Mouse (Mus musculus): ENCODE data around the gene Nfkb1. TPM values are rescaled to one million over a fixed set of nuclear protein-coding genes. Genes with fewer than 3 reads are reported as not detected.

Gene Nfkb1
- polyA plus RNA-seq, 1 experiment = 38.3 TPM

GRCm38 (mm10) chr3:135602731-135603130, 88.6 kb downstream of the Nfkb1 start:
- Histone ChIP-seq H3K4me3 (ENCODE audit: low read depth, low read length) (no peak overlapping the region), H3K9me3 (replicated peaks; ENCODE audit: control insufficient read depth, insufficient read depth, low read length, poor library complexity, severe bottlenecking) (no peaks in the 10 kb centered on the region), H3K9ac (ENCODE audit: low read depth, poor library complexity, severe bottlenecking) (no peak overlapping the region), H3K27ac (ENCODE audit: insufficient read depth, low read length) (no peak overlapping the region), H3K27me3 (ENCODE audit: control insufficient read depth, insufficient read depth, low read length, poor library complexity, severe bottlenecking) (no peaks in the 10 kb centered on the region), H3K36me3 (ENCODE audit: control insufficient read depth, insufficient read depth, low read length, poor library complexity, severe bottlenecking) (no peaks in the 10 kb centered on the region), H3K4me1 (ENCODE audit: control insufficient read depth, insufficient read depth, low read length) (no peaks in the 10 kb centered on the region)
- TF ChIP-seq CTCF (IDR thresholded peaks at IDR 0.05; ENCODE audit: low read depth, low read length) (no peak), POLR2A (IDR thresholded peaks at IDR 0.05; ENCODE audit: insufficient read depth, low read length) (no peak), EP300 (IDR thresholded peaks at IDR 0.05; ENCODE audit: insufficient read depth, low read depth, low read length) (no peak)

- Histone ChIP-seq H3K4me1 (ENCODE audit: control insufficient read depth, insufficient read depth, low read length) (no peaks in the 10 kb centered on the region), H3K9me3 (replicated peaks; ENCODE audit: control insufficient read depth, insufficient read depth, low read length, poor library complexity, severe bottlenecking) (no peaks in the 10 kb centered on the region), H3K27me3 (ENCODE audit: control insufficient read depth, insufficient read depth, low read length, poor library complexity, severe bottlenecking) (no peaks in the 10 kb centered on the region), H3K36me3 (ENCODE audit: control insufficient read depth, insufficient read depth, low read length, poor library complexity, severe bottlenecking) (no peaks in the 10 kb centered on the region), H3K27ac (ENCODE audit: insufficient read depth, low read length) (no peak overlapping the region), H3K9ac (ENCODE audit: low read depth, poor library complexity, severe bottlenecking) (no peak overlapping the region), H3K4me3 (ENCODE audit: low read depth, low read length) (no peak overlapping the region)
- TF ChIP-seq CTCF (IDR thresholded peaks at IDR 0.05; ENCODE audit: low read depth, low read length) = no peak
- TF ChIP-seq EP300 (IDR thresholded peaks at IDR 0.05; ENCODE audit: insufficient read depth, low read depth, low read length) = no peak
- no peak for TF ChIP-seq POLR2A (IDR thresholded peaks at IDR 0.05; ENCODE audit: insufficient read depth, low read length)
These were observed 93.0 kb downstream of the Nfkb1 start for GRCm38 (mm10) chr3:135598355-135598754.

- Histone ChIP-seq H3K4me3 (ENCODE audit: low read depth, low read length) (no peak overlapping the region), H3K4me1 (ENCODE audit: control insufficient read depth, insufficient read depth, low read length) (no peaks in the 10 kb centered on the region), H3K9me3 (replicated peaks; ENCODE audit: control insufficient read depth, insufficient read depth, low read length, poor library complexity, severe bottlenecking) (no peaks in the 10 kb centered on the region), H3K27me3 (ENCODE audit: control insufficient read depth, insufficient read depth, low read length, poor library complexity, severe bottlenecking) (no peaks in the 10 kb centered on the region), H3K27ac (ENCODE audit: insufficient read depth, low read length) (no peak overlapping the region), H3K36me3 (ENCODE audit: control insufficient read depth, insufficient read depth, low read length, poor library complexity, severe bottlenecking) (no peaks in the 10 kb centered on the region), H3K9ac (ENCODE audit: low read depth, poor library complexity, severe bottlenecking) (no peak overlapping the region)
- TF ChIP-seq CTCF (IDR thresholded peaks at IDR 0.05; ENCODE audit: low read depth, low read length) (no peak), EP300 (IDR thresholded peaks at IDR 0.05; ENCODE audit: insufficient read depth, low read depth, low read length) (no peak), POLR2A (IDR thresholded peaks at IDR 0.05; ENCODE audit: insufficient read depth, low read length) (no peak)
These were observed 94.3 kb downstream of the Nfkb1 start for GRCm38 (mm10) chr3:135597014-135597413.

GRCm38 (mm10) chr3:135594238-135594917, 97.0 kb downstream of the Nfkb1 start:
- peak overlapping the region; percentile 40 for H3K4me3 ChIP-seq (ENCODE audit: low read depth, low read length)
- H3K27ac ChIP-seq (ENCODE audit: insufficient read depth, low read length) = no peak overlapping the region
- H3K9me3 ChIP-seq (replicated peaks; ENCODE audit: control insufficient read depth, insufficient read depth, low read length, poor library complexity, severe bottlenecking) = no peaks in the 10 kb centered on the region
- no peaks in the 10 kb centered on the region for H3K4me1 ChIP-seq (ENCODE audit: control insufficient read depth, insufficient read depth, low read length)
- TF ChIP-seq EP300 (IDR thresholded peaks at IDR 0.05; ENCODE audit: insufficient read depth, low read depth, low read length) = no peak
- TF ChIP-seq POLR2A (IDR thresholded peaks at IDR 0.05; ENCODE audit: insufficient read depth, low read length) = no peak
- no peak for TF ChIP-seq CTCF (IDR thresholded peaks at IDR 0.05; ENCODE audit: low read depth, low read length)
- H3K27me3 ChIP-seq (ENCODE audit: control insufficient read depth, insufficient read depth, low read length, poor library complexity, severe bottlenecking) = no peaks in the 10 kb centered on the region
- H3K36me3 ChIP-seq (ENCODE audit: control insufficient read depth, insufficient read depth, low read length, poor library complexity, severe bottlenecking) = peaks cover 4% of the 10 kb centered on the region; the same call in 1 of the 2 replicates
- peak overlapping the region; percentile 10; the same call in 1 of the 2 replicates for H3K9ac ChIP-seq (ENCODE audit: low read depth, poor library complexity, severe bottlenecking)

GRCm38 (mm10) chr3:135592011-135592410, 99.3 kb downstream of the Nfkb1 start:
- no peaks in the 10 kb centered on the region for H3K27me3 ChIP-seq (ENCODE audit: control insufficient read depth, insufficient read depth, low read length, poor library complexity, severe bottlenecking)
- H3K9me3 ChIP-seq (replicated peaks; ENCODE audit: control insufficient read depth, insufficient read depth, low read length, poor library complexity, severe bottlenecking) = no peaks in the 10 kb centered on the region
- H3K4me3 ChIP-seq (ENCODE audit: low read depth, low read length) = no peak overlapping the region
- H3K36me3 ChIP-seq (ENCODE audit: control insufficient read depth, insufficient read depth, low read length, poor library complexity, severe bottlenecking) = peaks cover 4% of the 10 kb centered on the region; the same call in 1 of the 2 replicates
- no peaks in the 10 kb centered on the region for H3K4me1 ChIP-seq (ENCODE audit: control insufficient read depth, insufficient read depth, low read length)
- H3K27ac ChIP-seq (ENCODE audit: insufficient read depth, low read length) = no peak overlapping the region
- TF ChIP-seq POLR2A (IDR thresholded peaks at IDR 0.05; ENCODE audit: insufficient read depth, low read length) = no peak
- TF ChIP-seq EP300 (IDR thresholded peaks at IDR 0.05; ENCODE audit: insufficient read depth, low read depth, low read length) = no peak
- TF ChIP-seq CTCF (IDR thresholded peaks at IDR 0.05; ENCODE audit: low read depth, low read length) = no peak
- no peak overlapping the region for H3K9ac ChIP-seq (ENCODE audit: low read depth, poor library complexity, severe bottlenecking)

- Histone ChIP-seq H3K36me3 (ENCODE audit: control insufficient read depth, insufficient read depth, low read length, poor library complexity, severe bottlenecking) (peaks cover 6% of the 10 kb centered on the region; the same call in 1 of the 2 replicates), H3K27me3 (ENCODE audit: control insufficient read depth, insufficient read depth, low read length, poor library complexity, severe bottlenecking) (no peaks in the 10 kb centered on the region)
- TF ChIP-seq CTCF (IDR thresholded peaks at IDR 0.05; ENCODE audit: low read depth, low read length) (no peak), POLR2A (IDR thresholded peaks at IDR 0.05; ENCODE audit: insufficient read depth, low read length) (no peak)
These were observed 100.0 kb downstream of the Nfkb1 start for GRCm38 (mm10) chr3:135591376-135591775.

More at GRCm38 (mm10) chr3:135591376-135591775, 100.0 kb downstream of the Nfkb1 start:
- Histone ChIP-seq H3K27ac (ENCODE audit: insufficient read depth, low read length) (no peak overlapping the region), H3K4me3 (ENCODE audit: low read depth, low read length) (no peak overlapping the region), H3K9ac (ENCODE audit: low read depth, poor library complexity, severe bottlenecking) (no peak overlapping the region), H3K9me3 (replicated peaks; ENCODE audit: control insufficient read depth, insufficient read depth, low read length, poor library complexity, severe bottlenecking) (no peaks in the 10 kb centered on the region), H3K4me1 (ENCODE audit: control insufficient read depth, insufficient read depth, low read length) (no peaks in the 10 kb centered on the region)
